Mouse (Mus musculus): ENCODE data around the gene Polrmt.

Polrmt gene

DNA sequence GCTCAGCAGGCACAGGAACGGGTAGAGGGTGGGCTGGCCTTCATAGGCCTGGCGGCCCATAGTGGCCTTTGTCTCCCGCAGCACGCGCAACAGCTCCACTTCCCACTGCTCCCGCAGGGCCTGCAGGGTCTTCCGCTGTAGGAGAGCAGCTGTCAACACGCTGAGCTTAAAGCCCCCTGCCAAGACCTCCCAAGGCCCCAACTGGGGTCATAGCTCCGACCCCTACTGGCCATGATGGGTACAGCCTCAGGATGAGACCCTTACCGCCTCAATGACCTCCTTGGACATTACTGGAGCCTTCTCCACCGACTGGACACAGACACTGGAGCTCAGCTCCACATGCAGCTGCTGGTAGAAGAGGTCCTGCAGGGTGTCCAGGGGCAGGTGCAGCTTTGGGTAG lies 5.5 kb downstream of the Polrmt start:
- TF ChIP-seq NANOG (IDR thresholded peaks at IDR 0.05; ENCODE audit: borderline replicate concordance, low read length) = no peak
- peak; percentile 29; the same call in 1 of the 2 replicates for TF ChIP-seq CTCF (conservative IDR thresholded peaks at IDR 0.05; ENCODE audit: low read length)
- TF ChIP-seq POU5F1 (IDR thresholded peaks at IDR 0.05; ENCODE audit: borderline replicate concordance, low read length) = no peak
- H3K4me1 ChIP-seq (replicated peaks; ENCODE audit: low read depth, low read length) = peaks cover 25% of the 10 kb centered on the region
- H3K27me3 ChIP-seq (ENCODE audit: insufficient read depth, low read length) = no peaks in the 10 kb centered on the region
- peak overlapping the region; percentile 39 for H3K4me3 ChIP-seq (replicated peaks; ENCODE audit: low read length)
- H3K36me3 ChIP-seq (ENCODE audit: insufficient read depth, low read length) = peaks cover 93% of the 10 kb centered on the region
- H3K9me3 ChIP-seq (ENCODE audit: low read length) = peaks cover 72% of the 10 kb centered on the region

DNA sequence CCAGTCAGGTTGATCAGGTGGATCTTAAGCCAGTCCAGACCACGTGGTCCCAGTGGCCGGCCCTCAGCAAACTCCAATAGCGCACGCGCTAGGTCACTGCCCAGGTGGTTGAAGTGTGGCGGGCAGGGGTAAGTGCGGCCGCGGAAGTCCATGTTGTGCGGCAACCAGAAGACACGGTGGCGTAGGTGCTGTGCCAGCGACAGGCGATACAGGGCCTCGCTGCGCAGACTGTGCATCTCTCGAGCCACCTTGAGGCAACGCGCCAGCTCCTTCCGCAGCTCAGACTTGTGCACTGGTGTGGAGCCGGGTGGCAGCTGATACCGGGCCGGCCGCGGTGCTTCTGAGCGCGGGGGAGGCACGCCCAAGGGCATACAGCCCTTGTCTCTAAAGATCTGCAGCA lies 7.1 kb downstream of the Polrmt start:
- Histone ChIP-seq H3K27me3 (ENCODE audit: insufficient read depth, low read length) (no peaks in the 10 kb centered on the region; the same call in none of the 2 replicates), H3K36me3 (ENCODE audit: insufficient read depth, low read length) (peaks cover 88% of the 10 kb centered on the region), H3K9me3 (ENCODE audit: low read length) (peaks cover 72% of the 10 kb centered on the region), H3K4me3 (replicated peaks; ENCODE audit: low read length) (0 out of 2 replicates have a peak overlapping the region, but pooled peaks have one; percentile 48), H3K4me1 (replicated peaks; ENCODE audit: low read depth, low read length) (peaks cover 22% of the 10 kb centered on the region)
- TF ChIP-seq NANOG (IDR thresholded peaks at IDR 0.05; ENCODE audit: borderline replicate concordance, low read length) (no peak), POU5F1 (IDR thresholded peaks at IDR 0.05; ENCODE audit: borderline replicate concordance, low read length) (peak; percentile 41)

DNA sequence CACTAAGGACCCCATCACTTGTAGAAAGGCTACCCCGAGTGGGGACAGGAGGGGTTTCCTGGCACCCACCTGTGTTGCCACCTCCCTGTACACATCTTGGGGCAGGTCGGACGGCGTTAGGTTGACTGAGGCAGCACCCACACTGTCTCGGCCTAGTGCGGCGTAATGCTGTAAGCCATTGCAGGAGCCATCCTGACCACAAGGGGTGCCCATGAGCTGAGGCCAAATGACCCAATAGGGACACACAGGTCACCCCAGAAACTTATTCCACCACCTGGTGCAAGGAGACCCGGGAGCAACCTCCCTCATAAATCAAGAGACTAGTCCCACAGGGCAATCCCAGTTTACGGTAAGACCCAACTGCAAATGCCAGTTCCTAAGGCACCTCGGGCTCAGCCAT lies 8.1 kb downstream of the Polrmt start:
- Histone ChIP-seq H3K4me1 (replicated peaks; ENCODE audit: low read depth, low read length) (peaks cover 16% of the 10 kb centered on the region), H3K27me3 (ENCODE audit: insufficient read depth, low read length) (no peaks in the 10 kb centered on the region; the same call in none of the 2 replicates), H3K9me3 (ENCODE audit: low read length) (peaks cover 71% of the 10 kb centered on the region), H3K36me3 (ENCODE audit: insufficient read depth, low read length) (peaks cover 86% of the 10 kb centered on the region), H3K4me3 (replicated peaks; ENCODE audit: low read length) (peak overlapping the region; percentile 48)
- TF ChIP-seq NANOG (IDR thresholded peaks at IDR 0.05; ENCODE audit: borderline replicate concordance, low read length) (no peak), POU5F1 (IDR thresholded peaks at IDR 0.05; ENCODE audit: borderline replicate concordance, low read length) (no peak), CTCF (conservative IDR thresholded peaks at IDR 0.05; ENCODE audit: low read length) (no peak; the same call in 1 of the 2 replicates)

DNA sequence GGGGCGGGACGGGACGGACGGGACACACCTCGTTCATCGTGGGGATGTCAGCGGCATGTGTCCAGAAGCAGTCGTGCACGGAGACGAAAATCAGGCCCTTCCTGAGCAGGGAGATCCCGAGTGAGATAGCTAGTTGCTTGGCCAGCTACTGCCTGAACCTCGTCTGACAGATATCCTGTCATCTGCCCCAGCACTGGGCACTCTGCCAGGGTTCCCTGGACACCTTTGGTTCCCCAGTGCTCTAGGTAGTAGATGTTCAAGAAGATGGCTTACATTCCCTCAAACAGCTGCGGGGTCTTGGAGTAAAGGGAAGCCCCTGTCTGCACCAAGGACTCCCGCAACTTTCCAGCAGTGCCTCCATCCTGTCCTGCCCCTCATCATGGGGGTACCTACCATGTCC lies 9.7 kb downstream of the Polrmt start:
- peaks cover 81% of the 10 kb centered on the region for H3K36me3 ChIP-seq (ENCODE audit: insufficient read depth, low read length)
- peaks cover 57% of the 10 kb centered on the region for H3K9me3 ChIP-seq (ENCODE audit: low read length)
- no peaks in the 10 kb centered on the region; the same call in none of the 2 replicates for H3K27me3 ChIP-seq (ENCODE audit: insufficient read depth, low read length)
- peaks cover 23% of the 10 kb centered on the region for H3K4me1 ChIP-seq (replicated peaks; ENCODE audit: low read depth, low read length)
- H3K4me3 ChIP-seq (replicated peaks; ENCODE audit: low read length) = no peak overlapping the region
- no peak for TF ChIP-seq CTCF (conservative IDR thresholded peaks at IDR 0.05; ENCODE audit: low read length)
- TF ChIP-seq NANOG (IDR thresholded peaks at IDR 0.05; ENCODE audit: borderline replicate concordance, low read length) = no peak
- TF ChIP-seq POU5F1 (IDR thresholded peaks at IDR 0.05; ENCODE audit: borderline replicate concordance, low read length) = no peak

DNA sequence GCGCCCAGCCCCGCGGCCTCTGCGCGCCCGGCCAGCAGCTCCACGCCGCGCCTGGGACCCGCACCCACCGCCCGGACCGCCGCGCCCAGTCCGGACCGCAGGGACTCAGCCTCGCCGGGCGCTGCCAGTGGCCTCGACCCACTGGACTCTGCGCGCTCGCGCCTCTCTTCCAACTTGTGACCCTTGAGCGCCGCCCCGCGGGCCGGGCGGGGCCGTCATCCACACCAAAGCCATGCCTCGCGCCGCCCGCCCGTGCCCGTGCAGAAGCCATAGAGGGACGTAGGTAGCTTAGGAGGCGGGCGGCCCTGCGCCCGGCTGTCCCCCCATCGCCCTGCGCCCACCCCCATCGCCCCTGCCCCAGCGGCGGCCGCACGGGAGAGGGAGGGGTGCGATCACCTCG lies 11.0 kb downstream of the Polrmt start:
- H3K9me3 ChIP-seq (ENCODE audit: low read length) = peaks cover 43% of the 10 kb centered on the region
- TF ChIP-seq POU5F1 (IDR thresholded peaks at IDR 0.05; ENCODE audit: borderline replicate concordance, low read length) (no peak), CTCF (conservative IDR thresholded peaks at IDR 0.05; ENCODE audit: low read length) (no peak), NANOG (IDR thresholded peaks at IDR 0.05; ENCODE audit: borderline replicate concordance, low read length) (no peak)
- H3K36me3 ChIP-seq (ENCODE audit: insufficient read depth, low read length) = peaks cover 75% of the 10 kb centered on the region
- H3K27me3 ChIP-seq (ENCODE audit: insufficient read depth, low read length) = no peaks in the 10 kb centered on the region; the same call in none of the 2 replicates
- H3K4me1 ChIP-seq (replicated peaks; ENCODE audit: low read depth, low read length) = peaks cover 23% of the 10 kb centered on the region
- peak overlapping the region; percentile 78 for H3K4me3 ChIP-seq (replicated peaks; ENCODE audit: low read length)

DNA sequence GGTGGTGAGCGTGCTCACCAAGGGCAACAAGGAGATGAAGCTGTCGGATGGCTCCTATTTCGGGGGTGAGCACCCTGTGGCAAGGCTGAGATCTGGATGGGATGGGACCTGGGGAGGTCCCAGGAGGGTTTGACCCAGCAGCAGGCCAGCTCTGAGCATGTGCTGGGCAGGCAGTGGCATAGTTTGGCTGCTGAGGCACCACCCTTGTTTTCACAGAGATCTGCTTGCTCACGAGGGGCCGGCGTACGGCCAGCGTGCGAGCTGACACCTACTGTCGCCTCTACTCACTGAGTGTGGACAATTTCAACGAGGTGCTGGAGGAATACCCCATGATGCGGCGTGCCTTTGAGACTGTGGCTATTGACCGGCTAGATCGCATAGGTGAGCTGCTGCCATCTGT lies 12.5 kb downstream of the Polrmt start:
- Histone ChIP-seq H3K4me3 (replicated peaks; ENCODE audit: low read length) (no peak overlapping the region), H3K36me3 (ENCODE audit: insufficient read depth, low read length) (peaks cover 60% of the 10 kb centered on the region), H3K27me3 (ENCODE audit: insufficient read depth, low read length) (no peaks in the 10 kb centered on the region; the same call in none of the 2 replicates), H3K9me3 (ENCODE audit: low read length) (peaks cover 28% of the 10 kb centered on the region), H3K4me1 (replicated peaks; ENCODE audit: low read depth, low read length) (peaks cover 30% of the 10 kb centered on the region)
- TF ChIP-seq NANOG (IDR thresholded peaks at IDR 0.05; ENCODE audit: borderline replicate concordance, low read length) = no peak
- TF ChIP-seq POU5F1 (IDR thresholded peaks at IDR 0.05; ENCODE audit: borderline replicate concordance, low read length) = no peak
- TF ChIP-seq CTCF (conservative IDR thresholded peaks at IDR 0.05; ENCODE audit: low read length) = no peak

DNA sequence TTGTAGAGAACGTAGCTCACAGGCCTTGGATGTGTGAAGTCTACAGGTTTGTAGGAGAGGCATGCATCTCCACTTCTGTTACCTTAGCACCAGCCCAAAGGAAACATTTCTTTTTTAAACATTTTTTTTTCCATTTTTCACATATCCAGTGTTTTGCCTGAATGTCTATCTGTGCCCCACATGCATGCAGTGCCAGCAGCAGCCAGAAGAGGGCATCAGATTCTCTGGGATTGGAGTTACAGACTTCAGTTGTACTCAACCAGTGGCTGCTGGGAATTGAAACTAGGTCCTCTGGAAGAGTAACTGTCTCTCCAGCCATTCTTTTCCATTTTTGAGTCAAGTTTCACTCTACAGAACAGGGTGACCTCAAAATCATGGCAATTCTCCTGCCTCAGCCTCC lies 13.9 kb downstream of the Polrmt start:
- Histone ChIP-seq H3K27me3 (ENCODE audit: insufficient read depth, low read length) (no peaks in the 10 kb centered on the region; the same call in none of the 2 replicates), H3K36me3 (ENCODE audit: insufficient read depth, low read length) (peaks cover 48% of the 10 kb centered on the region), H3K4me3 (replicated peaks; ENCODE audit: low read length) (no peak overlapping the region), H3K9me3 (ENCODE audit: low read length) (peaks cover 16% of the 10 kb centered on the region), H3K4me1 (replicated peaks; ENCODE audit: low read depth, low read length) (peaks cover 40% of the 10 kb centered on the region)
- TF ChIP-seq NANOG (IDR thresholded peaks at IDR 0.05; ENCODE audit: borderline replicate concordance, low read length) (no peak), CTCF (conservative IDR thresholded peaks at IDR 0.05; ENCODE audit: low read length) (peak; percentile 95)

DNA sequence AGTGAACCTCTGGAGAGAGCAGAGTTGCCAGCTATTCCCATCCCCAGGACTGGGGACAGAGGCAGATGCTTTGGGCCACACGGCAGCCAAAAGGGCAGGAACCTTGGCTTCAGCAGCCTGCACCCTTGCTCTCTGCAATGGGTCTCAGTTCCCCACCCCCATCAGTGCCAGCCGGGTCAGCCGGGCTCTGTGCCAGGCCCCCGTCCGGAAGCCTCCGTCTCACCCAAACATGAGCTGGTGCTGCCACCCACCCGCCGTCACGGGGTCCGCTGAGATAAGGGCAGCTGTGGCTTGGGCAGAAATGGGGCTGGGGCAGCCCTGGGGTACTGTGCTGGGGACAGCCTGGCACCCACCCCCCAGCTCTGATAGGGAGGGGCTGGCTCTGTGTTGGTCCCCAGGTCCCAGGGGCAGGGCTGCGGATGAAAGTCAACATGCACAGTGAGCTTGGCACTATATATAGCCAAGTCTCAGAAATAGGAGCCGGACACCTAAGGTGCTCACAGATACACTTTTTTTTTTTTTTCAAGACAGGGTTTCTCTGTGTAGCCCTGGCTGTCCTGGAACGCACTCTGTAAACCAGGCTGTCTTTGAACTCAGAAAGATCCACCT lies 16.9 kb downstream of the Polrmt start:
- Histone ChIP-seq H3K4me1 (replicated peaks; ENCODE audit: low read depth, low read length) (peaks cover 47% of the 10 kb centered on the region), H3K9me3 (ENCODE audit: low read length) (peaks cover 13% of the 10 kb centered on the region), H3K36me3 (ENCODE audit: insufficient read depth, low read length) (peaks cover 48% of the 10 kb centered on the region), H3K4me3 (replicated peaks; ENCODE audit: low read length) (no peak overlapping the region), H3K27me3 (ENCODE audit: insufficient read depth, low read length) (no peaks in the 10 kb centered on the region; the same call in 1 of the 2 replicates)
- TF ChIP-seq POU5F1 (IDR thresholded peaks at IDR 0.05; ENCODE audit: borderline replicate concordance, low read length) (no peak), NANOG (IDR thresholded peaks at IDR 0.05; ENCODE audit: borderline replicate concordance, low read length) (no peak), CTCF (conservative IDR thresholded peaks at IDR 0.05; ENCODE audit: low read length) (no peak)

Data from E14TG2a.4 (cell line).